Mouse (Mus musculus): ENCODE data around the gene Plekha1.

Gene Plekha1

DNA sequence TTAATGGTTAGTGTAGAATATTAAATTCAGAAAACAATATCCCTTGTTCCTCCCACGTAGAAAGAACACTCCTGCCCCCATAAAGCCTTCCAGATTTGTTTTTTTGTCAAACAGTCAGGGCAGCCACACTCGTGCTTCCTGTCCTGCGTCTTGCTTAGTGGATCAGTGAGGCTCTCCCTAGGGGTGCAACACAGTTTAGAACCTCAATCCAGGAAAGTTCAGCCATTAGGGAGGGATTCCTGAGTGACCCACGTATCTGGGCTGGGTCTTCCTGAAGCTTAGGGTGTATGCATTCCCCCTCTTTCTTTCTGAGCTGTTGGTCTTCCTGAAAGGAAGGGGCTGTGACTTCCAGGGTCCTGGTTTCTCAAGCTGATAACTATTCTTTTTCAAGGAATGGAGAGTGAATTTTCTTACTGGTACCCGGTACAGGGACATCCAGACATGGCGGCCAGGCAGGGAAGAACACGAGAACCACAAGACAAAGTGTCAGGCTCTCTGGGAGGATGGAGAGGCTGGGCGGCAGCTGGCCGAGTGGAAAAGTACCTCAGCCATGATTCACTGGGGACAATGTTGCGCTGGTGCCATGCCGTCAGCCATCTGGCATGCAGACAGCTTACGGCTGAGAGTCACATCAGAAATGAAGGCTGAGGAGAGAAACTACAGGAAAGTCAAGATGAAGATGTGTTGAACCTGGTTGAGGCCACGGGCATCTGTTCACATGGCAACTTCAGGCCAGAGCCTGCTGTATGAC lies 57.6 kb downstream of the Plekha1 start:
- peak; percentile 25 to 41 for DNase-seq

DNA sequence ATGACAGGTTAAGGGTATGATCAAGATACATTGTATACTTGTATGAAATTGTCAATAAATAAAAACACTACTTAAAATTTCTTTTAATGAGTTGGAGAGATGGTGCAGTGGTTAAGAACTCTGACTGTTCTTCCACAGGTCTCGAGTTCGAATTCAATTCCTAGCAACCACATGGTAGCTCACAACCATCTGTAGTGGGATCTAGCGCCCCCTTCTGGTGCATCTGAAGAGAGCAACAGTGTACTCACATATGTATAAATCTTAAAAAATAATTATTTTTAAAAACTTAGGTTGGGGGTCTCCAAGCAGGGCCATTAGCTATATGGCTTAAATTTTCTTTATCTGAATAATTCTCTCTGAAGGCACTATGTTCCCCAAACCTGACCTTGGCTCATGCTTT lies 64.8 kb downstream of the Plekha1 start:
- no peak for DNase-seq

DNA sequence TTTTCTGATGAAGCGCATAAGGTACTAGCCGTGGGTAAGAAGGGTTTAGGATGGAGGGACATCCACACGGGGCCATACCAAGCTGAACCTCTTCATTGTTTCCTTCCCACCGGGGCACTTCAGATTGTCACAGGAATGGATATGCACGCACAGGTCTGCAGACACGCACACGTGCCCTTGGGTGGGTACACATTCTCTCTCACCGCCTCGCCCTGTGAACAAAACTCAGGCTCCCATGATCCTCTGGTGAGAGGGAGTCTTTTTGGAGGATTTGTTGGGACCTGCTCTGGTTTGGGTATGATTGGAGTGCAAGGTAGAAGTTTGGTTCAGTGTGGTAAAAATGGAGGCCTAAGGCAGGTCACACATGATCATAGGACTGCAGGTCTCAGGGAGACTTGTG lies 67.4 kb downstream of the Plekha1 start:
- no peak for DNase-seq

DNA sequence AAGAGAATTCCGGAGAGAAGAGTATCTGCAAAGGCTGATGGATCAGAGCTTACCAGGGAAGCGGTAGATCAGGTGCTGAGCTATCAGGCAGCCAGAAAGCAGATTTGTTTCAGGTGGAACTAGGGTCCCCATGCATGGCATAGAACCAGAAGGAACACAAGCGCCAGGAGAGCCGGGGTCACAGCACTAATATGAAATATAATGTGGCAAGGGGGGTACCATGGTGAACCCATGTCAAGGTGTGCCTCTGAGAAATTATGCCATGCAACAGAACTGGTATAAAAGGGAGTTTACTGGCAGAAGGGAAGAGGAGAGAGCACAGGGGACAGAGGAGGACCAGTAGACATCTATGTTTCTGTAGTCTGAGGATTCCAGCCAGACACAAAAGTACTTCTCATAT lies 69.1 kb downstream of the Plekha1 start:
- no peak for DNase-seq

DNA sequence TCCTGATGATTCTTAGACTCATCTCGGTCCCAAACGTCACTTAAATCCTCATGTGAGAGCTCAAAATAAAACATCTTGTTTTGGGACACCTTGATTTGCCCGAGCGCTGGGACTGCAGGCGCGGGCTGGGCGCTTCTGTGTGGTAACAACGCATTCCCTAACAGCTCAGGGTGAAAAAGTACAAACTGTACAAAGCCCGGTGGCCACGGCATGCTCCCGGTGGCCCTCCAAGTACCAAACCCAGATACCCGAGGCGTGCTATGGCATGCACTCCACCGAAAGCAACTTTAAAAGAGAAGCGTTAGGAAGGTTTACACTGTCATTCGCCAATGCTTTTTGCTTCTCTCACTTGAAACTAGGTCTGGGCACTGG lies 69.9 kb downstream of the Plekha1 start:
- no peak for DNase-seq

DNA sequence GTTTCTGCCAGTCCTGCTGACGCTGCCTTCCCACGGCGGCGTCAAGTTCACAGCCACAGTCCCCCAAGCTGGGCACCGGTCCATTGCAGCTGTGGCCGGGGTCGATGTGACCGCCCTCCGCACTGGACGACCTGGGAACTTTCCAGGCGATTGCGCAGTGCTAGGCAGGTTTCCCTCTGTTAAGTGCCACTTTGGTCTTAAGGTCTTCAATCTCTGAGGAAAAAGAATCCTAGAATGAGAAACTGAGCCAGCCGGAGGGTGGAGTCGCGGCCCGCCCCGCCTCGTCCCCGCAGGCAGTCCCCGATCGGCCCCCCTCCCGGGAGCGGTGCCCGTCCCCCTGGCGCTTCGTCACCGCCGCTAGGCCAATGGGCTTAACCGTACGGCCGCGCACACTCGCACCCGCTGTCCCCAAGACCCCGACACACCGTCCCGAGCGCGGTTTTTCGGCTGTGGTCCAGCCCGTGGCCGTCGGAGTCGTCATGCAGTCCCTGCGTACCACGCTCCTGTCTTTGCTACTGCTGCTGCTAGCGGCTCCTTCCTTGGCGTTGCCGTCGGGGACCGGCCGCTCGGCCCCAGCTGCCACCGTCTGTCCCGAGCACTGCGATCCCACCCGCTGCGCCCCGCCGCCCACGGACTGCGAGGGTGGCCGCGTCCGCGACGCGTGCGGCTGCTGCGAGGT lies 70.4 kb downstream of the Plekha1 start, which contains the start of gene Htra1:
Gene Htra1, plus strand, starts transcription at position 319 of the 679 bp plus-strand sequence.
- peak; percentile 43 to 62 for DNase-seq

DNA sequence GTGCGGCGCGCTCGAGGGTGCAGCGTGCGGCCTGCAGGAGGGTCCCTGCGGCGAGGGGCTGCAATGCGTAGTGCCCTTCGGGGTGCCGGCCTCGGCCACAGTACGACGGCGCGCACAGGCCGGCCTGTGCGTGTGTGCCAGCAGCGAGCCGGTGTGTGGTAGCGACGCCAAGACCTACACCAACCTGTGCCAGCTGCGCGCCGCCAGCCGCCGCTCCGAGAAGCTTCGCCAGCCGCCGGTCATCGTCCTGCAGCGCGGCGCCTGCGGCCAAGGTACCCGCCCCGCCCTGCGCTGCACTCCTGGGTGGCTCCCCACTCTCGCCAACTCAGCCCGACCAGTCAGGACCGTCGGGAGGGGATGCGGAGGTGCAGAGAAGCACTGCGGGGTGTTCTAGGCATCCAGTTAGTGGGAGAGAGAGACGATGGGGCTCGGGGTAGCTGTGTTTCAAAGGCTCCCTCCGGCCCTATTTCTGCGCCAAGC lies 71.0 kb downstream of the Plekha1 start:
- no peak for DNase-seq

DNA sequence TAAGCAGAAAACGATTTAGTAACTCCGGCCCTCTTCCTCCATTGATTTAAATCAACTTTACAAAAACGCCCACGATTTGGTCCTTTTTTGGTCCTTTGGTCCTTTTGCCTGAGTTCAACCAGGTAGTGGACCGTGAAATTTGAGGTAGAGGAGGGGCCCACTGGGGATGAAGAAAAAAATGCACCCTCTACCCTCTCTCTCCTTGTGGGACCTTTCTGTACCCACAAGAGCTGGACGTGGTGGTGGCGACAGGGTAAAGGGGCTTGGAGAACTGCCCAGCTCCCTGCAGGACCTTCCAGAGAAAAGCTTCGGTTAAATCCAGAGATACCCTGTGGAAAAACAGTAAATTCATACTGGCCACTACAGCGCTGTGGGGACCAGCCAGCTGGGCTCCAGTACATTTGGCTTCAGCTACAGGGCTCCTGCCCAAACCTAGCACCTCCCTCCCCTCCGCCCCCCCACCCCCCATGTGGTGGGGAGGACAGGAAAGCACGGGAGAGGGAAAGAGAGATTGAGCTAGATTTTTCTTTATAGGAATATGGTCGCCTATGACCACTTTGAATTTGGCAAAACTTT lies 71.8 kb downstream of the Plekha1 start:
- no peak for DNase-seq

DNA sequence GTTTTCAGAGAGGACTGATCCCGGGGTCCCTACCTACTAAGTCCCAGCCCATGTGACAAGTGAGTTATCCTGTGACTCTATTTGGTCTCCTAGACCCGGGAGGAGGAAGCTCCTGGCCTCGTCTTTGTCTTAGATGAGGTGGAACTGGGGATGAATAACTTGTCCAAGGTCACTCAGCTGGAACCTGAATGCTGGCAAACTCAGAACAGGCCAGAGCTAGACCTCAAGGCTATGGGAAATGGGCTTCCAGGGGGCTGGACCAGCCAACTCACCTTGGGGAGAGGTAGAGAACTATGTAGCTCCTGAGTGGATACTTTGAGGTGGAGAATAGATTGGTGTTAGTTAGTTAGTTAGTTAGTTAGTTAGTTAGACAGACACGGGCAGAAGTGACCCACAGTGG lies 72.4 kb downstream of the Plekha1 start:
- no peak for DNase-seq

DNA sequence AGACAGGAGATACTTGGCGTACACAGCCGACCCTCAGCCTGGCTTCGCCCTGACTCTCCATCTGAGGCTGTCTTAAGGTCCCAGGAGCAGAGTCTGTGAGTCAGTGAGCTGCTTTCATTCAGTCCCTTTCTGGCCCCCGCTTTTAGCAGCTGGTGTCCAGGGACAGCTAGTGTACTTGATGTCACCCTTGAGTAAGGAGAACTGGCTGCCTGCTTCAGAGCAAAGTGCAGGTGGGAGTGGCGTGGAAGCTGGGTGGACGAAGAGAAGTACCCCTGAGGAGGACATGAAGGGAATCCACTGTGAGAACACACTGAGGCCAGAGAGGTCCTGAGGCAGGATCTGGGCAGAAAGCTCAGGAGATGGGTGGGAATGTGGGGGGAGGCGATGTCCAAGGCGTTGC lies 73.3 kb downstream of the Plekha1 start:
- DNase-seq, result no peak

DNA sequence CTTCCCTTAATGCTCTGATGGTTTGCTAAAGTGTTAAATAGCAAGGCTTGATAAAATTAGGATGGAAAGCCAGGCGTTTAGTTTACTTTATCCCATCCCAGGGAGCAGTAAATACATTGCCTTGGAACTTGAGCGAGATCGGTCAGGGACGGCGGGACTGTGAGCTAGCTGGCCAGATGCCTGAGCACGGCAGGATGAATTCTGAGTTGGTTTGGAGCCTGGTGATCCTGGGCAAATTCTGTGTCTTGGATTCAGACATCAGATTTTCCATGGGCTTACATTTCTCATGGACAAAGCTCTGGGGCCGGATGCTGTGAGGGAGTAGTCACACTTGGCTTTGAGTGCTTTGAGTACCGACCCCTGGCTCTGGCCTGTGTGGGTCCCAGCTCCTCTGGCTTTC lies 75.2 kb downstream of the Plekha1 start:
- DNase-seq, result peak; percentile 50 to 55

DNA sequence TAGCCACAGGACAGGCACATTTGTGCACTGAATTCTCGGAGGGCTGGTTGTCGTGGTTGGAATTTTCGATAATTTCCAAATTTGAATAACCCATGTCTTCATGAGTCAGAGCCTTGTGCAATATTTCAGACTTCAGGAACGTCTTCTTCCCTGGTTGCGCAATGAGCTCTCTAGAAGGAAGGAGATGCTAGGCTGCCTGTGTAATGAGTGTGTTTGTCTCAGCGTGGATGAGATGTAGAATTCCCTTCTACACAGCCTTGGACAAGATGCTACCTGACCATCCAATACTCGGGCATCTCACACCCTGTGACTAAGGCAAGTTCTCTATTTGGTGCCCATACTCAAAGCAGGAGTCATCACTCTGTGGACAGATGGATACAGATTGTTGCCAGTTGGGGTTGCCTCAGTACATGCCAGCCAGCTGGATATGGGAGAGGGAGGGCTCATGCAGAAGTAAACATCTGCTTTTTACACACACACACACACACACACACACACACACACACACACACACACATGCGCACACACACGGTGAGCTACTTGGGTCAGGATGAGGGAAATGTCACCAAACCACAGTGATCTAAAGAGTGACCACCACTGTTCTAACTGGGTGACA lies 77.8 kb downstream of the Plekha1 start:
- DNase-seq, result no peak

DNA sequence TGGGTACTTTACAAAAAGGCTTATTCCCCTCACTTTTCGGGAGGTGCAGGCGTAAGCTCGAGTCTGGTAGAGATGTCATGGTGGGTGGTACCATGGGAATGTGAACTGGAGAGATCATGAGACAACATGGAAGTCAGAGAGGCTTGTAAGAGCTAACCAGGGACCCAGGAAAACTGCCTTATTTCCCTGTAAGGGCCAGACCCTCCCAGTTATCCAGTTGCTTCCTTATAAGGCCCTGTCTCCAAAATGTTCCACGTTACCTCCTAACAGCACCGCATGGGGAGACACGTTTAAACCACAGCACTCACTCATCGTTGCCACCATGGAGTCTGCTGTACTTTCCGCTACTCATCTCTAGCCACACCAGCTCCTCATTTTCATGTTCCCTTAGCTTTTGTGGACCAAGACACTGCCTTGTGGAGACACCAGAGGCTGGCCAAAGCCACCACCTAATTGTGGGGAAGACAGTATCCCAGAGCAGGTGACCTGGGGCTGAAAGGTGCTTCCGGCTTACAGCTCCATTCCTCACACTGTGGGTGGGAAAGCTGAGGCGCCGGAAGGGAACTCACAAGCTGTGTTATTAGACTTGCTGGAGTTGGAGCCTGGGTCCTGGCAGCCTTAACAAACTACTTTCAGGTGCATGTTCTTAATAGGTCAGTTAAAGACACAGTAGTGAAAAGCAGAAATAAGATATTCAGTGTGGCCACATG lies 79.4 kb downstream of the Plekha1 start:
- DNase-seq, result no peak

DNA sequence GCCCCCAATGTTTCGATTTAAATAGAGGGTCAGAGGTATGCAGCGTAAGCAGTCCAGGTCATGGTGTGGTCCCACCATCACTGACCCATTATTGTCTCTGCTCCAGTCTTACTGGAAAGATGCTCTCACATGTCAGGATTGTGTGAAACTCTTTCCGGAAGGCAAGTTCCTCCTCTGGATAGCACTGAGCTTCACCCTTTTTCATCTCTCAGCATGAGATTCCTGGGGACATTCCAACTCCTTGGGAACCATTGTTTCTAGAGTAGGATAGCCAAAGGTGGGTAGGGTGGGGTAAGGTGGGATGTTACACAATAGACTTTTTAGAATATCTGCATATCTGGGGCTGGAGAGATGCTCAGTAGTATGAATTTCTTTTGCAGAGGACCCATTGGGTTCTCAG lies 80.2 kb downstream of the Plekha1 start:
- DNase-seq, result no peak

DNA sequence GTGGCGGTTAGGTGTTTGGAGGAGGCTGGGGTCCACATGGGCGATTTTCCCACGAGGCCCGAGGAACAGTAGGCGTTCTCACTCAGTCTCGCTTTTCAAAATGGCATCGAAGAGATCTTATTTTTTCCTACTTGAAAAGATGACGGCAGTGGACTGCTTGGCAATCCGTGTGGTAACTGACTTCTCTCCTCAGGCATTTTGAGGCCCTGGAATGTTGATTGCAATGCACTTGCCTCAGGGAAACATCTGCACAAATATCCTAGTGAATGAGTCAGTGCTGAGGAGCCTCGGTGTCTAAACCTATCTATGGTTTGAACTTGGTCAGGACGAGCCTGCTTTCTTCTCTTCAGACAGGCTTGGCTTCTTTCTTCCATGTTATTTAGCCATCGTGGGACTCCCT lies 80.7 kb downstream of the Plekha1 start:
- no peak for DNase-seq

DNA sequence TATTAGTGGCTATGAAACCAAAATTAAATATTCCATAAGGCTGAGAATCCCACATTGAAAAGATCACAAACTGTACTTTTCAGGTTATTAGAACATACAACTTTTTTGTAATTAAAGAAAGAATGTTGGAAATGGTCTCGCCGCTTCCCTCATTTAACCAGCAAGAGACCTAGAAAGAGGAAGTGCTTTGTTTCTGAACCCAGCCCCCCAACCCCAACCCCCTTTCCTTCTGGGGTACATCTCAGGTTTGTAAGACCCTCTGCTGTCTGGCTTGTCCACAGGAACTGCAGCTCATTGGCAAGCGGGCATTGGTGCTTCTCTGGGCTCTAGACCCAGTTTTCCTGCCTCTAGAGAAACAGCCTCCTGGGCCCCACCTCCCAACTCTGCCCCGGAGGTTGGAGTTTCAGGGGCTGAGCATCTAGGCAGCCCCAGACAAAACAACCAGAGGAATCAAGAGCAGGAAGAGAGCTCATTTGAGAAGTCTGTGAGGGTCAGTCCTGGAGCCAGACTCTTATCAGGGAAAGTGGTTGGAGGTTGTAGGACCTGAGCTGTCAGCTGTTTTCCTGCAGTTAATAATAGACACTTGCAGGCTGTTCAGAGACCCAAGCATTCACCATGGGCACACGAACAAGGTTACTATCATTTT lies 83.1 kb downstream of the Plekha1 start:
- DNase-seq, result peak in 1 of 2 experiments; percentile 23

DNA sequence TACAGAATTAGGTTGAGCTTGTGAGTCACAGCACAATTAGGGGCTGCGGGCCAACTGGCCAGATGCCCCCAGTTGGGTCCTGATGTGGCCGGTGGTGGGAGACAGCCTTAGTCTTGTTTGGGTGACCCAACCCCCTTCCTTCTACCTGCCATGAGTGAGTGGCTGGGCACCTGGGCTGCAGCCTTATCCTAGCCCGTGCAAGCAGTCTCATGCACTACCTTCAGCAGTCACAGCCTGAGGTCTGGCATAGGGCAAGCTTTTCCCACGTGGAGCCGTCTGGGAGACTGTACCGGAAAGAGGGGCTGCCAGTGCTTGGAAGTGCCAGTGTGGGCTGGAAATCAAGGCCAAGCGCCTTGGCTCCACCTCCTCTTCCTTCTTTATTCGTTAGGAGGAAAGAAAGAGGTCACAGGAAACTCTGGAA lies 83.8 kb downstream of the Plekha1 start:
- DNase-seq, result peak; percentile 63 to 67

DNA sequence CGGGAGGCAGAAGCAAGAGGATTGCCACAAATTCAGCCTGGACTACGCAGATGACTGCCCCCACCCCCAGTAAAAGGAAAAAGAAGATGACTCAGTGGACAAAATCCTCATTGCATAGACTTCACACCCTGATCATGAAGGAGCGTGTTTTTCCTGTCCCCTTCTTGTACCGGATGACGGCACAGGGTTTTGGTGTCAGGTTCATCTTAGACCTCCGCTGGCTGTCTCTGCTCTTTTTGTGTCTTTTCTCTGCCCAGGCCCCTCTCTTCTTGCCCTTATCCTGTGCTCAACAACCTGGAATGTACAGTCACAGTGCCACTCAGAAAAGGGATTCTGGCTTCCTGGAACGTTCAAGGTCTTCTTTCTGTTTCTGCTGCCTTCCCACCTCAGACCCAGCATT lies 84.9 kb downstream of the Plekha1 start:
- no peak for DNase-seq

DNA sequence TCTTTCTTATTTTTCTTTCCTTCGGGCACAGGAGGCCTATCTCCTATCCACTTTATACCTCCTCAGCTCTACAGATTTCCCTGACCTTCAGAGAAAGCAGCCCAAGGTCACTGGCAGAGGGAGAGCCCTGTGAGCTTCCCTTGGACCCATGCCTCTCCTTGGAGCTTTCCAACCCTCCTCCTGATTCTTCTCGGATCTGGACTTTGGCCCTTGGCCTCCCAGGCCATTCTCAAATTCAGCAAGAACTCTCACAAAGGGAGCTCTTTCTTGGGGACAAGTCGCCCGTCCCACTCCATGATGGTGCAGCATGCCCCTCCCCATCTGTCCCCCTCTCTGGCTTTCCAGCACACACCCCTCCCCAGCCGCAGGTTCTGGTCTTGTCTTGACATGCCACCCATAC lies 85.4 kb downstream of the Plekha1 start:
- DNase-seq, result no peak

DNA sequence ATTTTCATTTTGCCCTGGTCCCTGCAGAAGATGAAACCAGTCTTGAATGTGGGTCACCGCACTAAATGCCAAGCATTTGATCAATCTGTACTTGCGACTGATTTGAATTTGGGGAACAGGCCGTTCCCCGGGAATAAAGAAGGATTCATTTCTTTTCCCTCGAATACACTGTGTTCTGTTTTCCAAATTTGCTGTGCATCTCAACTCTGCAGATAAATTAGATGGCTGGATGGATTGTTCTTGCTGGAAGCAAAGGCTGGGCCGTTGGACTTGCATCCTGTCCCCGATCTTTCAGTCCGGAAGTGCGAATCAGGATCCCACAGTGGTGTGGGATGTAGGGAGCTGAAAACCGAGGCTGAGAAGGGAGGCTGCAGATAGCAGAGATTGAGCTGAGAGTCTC lies 87.8 kb downstream of the Plekha1 start:
- no peak for DNase-seq

DNA sequence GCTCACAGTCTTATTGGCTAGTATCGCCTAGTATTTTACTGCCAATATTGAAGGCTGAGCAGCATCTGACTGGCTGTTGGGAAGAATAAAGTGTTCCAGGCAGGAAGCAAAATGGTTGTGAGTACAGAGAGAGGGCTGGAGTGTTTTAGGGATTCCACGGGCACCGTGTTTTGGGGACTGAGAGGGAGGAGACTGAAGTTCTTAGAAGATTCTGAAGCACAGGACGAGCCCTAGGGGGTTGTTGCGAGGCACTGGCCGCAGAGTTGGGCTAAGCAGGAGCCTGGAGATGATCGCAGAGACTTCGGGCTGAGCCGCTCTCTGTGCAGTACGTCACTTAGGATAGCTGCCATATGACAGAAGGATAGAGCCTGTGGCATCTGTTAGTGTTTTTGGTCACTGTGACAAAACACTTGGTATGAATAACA lies 88.6 kb downstream of the Plekha1 start:
- peak; percentile 40 to 64 for DNase-seq

DNA sequence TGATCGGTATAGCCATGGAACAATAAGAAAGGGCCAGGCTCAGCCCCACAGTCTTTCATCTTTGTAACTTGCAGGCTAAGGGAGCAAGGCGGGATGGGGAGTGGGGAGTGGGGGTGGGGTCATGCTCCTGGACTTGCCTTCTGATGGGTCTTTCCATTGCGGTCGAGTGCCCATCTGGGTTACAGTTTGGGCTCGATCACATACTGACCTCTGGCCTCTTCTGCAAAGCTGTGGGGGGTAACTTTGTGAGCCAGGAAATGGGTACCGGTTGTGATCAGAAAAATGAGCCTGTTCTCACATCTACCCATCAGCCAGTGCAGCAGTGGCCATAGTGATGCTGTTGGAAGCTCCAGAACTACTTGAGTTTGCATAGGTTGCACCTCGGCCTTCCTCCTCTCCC lies 93.0 kb downstream of the Plekha1 start:
- DNase-seq, result no peak
